Mouse (Mus musculus) brown adipose tissue, adult 24 weeks (tissue): ENCODE results near the gene Acan. TPM values are rescaled to one million over a fixed set of nuclear protein-coding genes. Genes with fewer than 3 reads are reported as not detected.

ENCODE experiments used
- H3K27ac ChIP-seq: fragments of 200-500 bp; replicated peaks from 2 replicates; pipeline ENCODE4 v1.5.1; 2012; ENCODE audit warnings: low read depth, mild to moderate bottlenecking, low read length
- H3K4me1 ChIP-seq: fragments of 200-500 bp; 2 replicates; pipeline ENCODE4 v1.6.1; 2012; ENCODE audit warnings: low read length, mixed read lengths; ENCODE audit not compliant: control insufficient read depth, insufficient read depth, insufficient read length
- H3K4me3 ChIP-seq: fragments of 200-500 bp; 2 replicates; pipeline ENCODE4 v1.5.1; 2012; ENCODE audit warnings: low read depth, mild to moderate bottlenecking, low read length, moderate library complexity; ENCODE audit not compliant: insufficient read depth
- polyA plus RNA-seq: library from polyadenylated mRNA; stranded (reverse); fragments of >200 nt; gene quantifications from 2 replicates; pipeline ENCODE4 v1.2.4, GENCODE M21; 2012; ENCODE audit not compliant: missing spikeins, insufficient read depth, insufficient read length

The Acan gene
- polyA plus RNA-seq, 1 experiment, result not detected

DNA sequence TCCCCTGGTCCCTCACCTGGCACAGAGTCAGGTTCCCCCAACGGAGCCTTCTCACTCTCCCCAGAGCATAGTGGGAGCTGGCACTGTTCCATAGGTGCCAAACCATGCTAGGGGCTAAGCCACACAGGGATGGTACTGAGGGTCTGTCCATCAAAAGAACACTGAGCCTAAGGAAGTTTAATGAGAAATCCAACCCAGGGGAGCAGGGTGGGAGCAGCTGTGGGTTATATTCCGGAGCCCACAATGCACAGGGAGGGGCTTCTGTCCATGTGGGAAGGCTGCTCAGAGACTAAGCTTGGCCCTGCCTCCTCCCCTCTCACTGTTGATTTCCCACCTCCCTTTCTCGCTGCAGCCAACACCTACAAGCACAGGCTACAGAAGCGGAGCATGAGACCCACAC is 60.6 kb downstream of the Acan start:
- Histone ChIP-seq H3K4me1 (no peaks in the 10 kb centered on the region; the same call in 1 of the 2 replicates), H3K27ac (no peak overlapping the region), H3K4me3 (no peak overlapping the region)

DNA sequence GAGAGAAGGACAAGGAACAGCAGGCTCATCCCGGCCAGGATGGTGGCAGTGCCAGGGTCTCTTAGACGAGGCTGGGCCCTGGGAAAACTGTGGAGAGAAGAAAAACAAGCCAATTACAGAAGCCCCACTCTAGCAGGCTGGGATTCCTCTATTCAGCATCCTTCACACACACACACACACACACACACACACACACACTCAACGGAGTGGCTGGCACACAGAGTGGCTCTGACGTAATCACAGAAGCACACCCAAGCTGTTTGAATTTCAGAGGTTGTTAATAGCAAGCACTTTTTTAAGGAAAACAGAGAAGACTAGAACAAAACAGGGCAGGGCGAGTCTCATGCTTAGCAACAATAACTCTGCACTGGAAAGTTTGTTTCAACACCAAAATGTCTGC is 70.2 kb downstream of the Acan start:
- no peak overlapping the region for H3K4me3 ChIP-seq
- no peaks in the 10 kb centered on the region for H3K4me1 ChIP-seq
- H3K27ac ChIP-seq, result no peak overlapping the region

DNA sequence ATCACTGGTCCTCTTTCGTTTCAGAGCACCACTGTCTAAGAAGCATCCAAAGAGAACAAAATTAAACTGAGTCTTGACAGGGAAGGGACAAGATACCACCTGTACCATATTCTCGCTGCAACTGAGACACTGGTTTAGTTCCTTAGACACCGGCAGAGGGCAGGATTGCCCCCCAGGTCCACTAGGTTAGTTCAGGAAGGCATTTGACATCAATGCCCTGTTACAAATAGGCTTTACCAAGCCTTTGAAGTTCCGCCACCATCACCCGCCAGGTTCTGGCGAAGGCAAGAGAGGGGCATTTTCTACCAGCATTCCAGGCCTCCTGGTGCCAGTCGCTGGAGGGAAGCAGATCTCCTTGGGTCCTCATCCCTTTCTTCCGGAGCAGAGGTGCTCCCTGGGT is 76.6 kb downstream of the Acan start:
- H3K4me3 ChIP-seq, result no peak overlapping the region
- no peak overlapping the region for H3K27ac ChIP-seq
- peaks cover 4% of the 10 kb centered on the region for H3K4me1 ChIP-seq

DNA sequence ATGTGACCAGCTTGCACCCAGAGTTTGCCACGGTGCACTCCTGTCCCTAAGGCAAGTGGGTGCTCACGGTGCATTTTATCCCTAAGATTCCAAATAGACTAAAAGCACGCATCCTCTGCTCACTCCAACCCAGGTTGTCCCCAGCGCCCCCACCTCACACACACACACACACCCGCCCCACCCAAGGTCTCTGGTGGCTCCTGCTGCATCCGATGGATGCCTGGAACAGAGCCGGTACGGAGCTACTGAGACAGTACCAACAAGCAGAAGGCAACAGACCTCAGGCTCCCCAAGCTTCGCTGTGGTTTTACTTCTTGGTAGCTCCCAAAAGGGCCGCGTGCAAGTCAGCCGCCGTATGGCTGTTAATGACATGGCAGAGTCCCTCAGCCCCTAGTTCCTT is 77.1 kb downstream of the Acan start:
- no peak overlapping the region for H3K4me3 ChIP-seq
- no peak overlapping the region for H3K27ac ChIP-seq

DNA sequence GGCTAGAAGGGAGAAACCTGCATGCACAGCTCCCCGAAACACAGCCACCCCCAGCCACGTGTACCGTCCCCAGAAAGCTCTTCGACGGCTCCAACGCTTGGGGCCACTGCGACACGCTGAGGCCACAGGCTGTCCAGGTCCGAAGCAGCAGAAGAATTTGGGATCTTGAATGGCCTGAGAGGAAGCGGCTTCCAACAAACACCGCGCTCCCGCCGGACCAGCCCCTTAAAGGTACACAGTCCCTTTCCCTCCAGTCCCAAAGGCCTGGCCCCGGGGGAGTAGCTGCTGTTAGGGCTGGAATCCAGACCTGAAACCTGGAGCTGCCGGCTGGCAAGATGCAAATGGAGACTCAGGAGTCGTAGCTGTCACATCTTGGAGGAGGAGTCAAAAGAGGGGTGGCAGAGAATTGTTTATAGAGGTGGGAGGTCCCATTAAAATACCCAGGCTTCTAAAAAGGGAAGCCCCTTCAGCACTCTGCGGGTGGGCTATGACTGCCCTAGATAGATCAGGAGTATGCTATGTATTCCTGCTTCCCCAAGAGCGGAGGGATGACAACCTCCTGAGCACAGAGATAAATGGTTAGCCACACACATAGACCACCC is 77.7 kb downstream of the Acan start, which contains the start of gene Hapln3:
TSS of gene Hapln3 (minus strand) at position 176 of the 602 bp plus-strand sequence.
- H3K4me3 ChIP-seq, result peak within 1 kb of the TSS; percentile 7; the same call in 1 of the 2 replicates
- peaks cover 4% of the 10 kb centered on the region for H3K4me1 ChIP-seq
- no peak within 1 kb of the TSS for H3K27ac ChIP-seq

More for the DNA sequence above, 77.1 kb downstream of the Acan start:
- peaks cover 4% of the 10 kb centered on the region for H3K4me1 ChIP-seq

DNA sequence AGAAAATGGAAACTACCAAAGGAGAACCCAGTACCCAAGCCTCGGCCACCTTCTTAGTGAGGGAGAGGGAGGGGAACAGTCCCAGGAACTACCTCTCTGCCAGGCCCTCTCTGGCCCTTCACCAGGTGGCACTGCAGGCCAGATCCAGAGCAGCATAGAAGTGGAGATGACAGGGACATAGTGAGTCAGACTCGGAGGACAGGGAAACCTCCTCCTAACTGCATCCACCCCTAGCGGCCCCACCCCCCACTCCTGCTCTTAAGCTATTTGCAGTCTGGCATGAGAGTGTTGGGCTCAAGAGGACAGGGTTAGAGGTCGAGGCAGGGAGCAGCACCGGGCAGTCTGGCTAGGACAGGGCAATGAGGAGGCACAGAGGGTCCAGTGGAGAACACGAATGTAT is 80.1 kb downstream of the Acan start:
- H3K4me3 ChIP-seq, result no peak overlapping the region
- peaks cover 4% of the 10 kb centered on the region for H3K4me1 ChIP-seq
- no peak overlapping the region for H3K27ac ChIP-seq

DNA sequence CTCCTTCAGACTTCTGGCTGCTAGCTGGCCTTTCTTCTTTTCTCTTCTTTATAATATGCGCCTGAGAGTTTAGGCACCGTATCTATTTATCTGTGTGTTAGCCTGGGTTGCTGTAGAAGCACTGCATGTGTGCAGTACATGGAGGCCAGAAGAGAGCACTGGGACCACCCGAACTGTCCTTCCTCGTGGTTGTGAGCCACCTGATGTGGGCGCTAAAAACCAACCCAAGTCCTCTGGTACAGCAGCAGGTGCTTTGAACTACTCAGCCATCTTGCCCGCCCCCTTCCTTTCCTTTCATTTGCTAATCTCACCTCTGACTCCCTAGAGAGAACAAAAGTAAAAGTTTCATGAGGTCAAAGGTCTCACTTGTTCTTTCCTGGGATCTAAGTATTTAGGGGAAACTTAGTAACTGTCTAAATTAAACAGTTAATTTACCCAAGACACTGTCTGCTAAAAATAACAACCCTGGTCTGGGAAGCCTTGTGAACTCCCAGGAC is 86.1 kb downstream of the Acan start:
- no peak overlapping the region for H3K4me3 ChIP-seq
- H3K4me1 ChIP-seq, result no peaks in the 10 kb centered on the region
- 0 out of 2 replicates have a peak overlapping the region, but pooled peaks have one; percentile 48 for H3K27ac ChIP-seq

DNA sequence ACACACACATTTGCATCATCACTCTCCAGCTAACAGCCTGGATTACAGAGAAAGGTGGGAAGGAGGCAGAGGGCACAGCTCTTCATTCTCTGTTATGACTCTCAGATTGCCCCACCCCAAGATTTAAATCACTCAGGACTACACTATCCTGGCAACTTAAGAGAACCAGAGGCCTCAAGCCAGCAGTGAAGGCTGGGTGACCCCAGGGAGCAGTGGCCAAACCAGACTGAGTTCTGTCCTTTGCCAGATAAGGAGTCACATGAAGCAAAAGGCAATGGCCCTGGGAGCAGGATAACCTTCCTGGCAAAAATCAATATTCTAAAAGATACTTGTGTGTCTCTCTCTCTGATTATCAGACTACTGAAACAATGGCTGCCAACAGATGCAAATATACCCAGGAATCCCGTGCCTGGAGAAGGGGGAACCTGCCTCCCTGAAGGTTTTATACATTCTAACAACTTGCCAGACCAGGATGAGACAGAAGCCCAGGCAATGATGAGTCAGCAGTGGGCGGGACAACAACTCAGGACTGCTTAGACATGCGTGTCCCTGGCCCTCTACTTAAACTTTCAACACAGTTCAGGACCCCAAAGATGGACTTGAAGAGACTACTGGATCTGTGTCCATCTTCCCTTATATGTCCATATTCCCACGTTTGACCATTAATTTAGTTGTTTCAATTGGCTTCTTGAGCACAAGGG is 86.8 kb downstream of the Acan start:
- H3K27ac ChIP-seq, result 0 out of 2 replicates have a peak overlapping the region, but pooled peaks have one; percentile 48

DNA sequence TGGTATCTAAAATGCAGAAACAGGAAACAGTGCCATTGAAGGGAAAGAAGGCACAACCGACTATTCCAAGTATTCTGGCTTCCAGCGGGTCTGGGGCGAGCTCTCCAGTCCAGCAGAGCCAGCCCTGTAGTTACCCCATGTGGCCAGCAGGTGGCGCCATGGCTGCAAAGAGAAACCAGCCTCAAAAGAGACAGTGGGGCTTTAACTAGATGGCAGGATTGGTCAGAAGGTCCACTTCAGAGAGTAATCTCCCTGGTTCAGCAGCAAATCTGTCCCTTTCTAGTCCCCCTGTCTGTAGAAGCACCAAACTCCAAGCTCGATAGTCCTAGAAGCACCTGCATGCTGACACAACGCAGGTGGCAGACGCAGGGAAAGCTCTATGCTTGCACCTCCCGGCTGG is 87.6 kb downstream of the Acan start:
- no peak overlapping the region for H3K27ac ChIP-seq
- H3K4me1 ChIP-seq, result no peaks in the 10 kb centered on the region
- H3K4me3 ChIP-seq, result no peak overlapping the region

More for the DNA sequence above, 86.8 kb downstream of the Acan start:
- Histone ChIP-seq H3K4me1 (no peaks in the 10 kb centered on the region), H3K4me3 (no peak overlapping the region)

DNA sequence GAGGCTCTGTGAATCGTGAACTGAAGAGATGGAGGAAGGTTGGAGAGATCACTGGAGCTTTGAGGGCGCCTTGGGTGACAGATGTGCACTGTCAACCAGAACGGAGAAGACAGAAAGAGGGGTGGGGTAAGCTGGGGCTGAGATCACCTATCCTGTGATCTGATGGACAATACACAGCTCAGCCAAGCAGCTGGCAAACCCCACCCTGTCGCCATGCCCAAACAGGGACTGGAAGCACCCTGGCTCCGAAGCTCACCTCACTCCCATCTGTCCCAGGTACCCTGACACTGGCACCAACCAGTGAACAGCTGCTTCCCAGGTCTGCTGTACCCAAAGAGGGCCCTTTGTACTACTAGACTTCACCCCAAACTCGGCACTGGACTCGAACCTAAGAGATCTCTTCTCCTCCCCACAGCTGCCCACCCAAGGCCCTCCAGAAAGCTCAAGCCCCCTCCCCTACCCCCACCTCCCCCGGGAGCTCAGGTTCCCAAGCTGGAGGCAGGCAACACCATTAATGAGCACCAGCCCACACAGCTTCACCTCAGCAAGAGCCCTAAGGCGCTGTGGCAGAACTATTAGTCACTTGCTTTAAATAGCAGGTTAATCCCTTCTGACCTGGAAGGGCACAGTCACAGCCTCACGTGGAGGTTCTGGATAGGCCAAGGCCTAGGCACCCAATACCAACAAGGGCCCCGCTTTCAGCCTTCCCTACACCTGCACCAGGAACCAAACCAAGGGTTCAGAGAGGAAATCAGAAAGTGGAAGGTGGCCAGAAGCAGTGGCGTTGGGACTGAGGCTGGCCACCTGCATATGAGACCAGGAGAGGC is 93.9 kb downstream of the Acan start:
- Histone ChIP-seq H3K4me3 (peak overlapping the region; percentile 21), H3K27ac (no peak overlapping the region), H3K4me1 (0 out of 2 replicates have a peak, but pooled peaks cover 2% of the 10 kb centered on the region)

DNA sequence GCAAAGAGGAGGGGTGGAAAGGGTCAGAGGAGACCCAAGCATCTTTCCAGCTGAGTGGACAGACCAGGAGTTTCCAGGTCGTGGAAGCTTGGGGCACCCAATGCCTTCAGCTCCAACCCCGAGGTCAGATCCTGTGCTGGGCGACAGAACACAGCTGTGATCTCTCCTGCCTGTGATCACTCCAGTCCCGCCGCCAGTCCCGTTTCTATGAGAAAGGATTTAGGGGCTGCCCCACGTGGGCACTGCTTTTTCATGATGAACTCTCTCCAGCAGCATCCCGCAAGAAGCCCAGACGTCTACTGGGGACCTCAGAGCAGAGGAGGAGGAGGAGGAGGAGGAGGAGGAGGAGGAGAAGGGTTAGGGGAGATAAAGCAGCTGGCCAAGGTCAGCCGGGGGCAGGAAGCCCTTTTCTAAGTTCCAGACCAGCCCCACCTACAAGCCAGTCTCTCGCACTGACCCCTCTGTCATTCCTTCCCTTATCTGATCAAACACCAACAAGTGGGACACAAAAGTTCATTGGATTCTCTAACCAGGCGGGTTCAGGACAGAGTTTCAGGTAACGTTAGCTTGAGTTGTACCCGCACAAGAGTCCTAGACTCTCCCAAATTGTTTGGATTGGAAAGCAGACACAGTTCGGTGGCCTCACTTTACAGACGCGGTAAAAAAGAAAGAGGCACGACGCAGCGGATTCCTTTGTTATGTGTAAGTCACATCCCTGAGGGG is 94.8 kb downstream of the Acan start:
- H3K4me3 ChIP-seq, result peak overlapping the region; percentile 91
- H3K27ac ChIP-seq, result no peak overlapping the region
- 0 out of 2 replicates have a peak, but pooled peaks cover 2% of the 10 kb centered on the region for H3K4me1 ChIP-seq

DNA sequence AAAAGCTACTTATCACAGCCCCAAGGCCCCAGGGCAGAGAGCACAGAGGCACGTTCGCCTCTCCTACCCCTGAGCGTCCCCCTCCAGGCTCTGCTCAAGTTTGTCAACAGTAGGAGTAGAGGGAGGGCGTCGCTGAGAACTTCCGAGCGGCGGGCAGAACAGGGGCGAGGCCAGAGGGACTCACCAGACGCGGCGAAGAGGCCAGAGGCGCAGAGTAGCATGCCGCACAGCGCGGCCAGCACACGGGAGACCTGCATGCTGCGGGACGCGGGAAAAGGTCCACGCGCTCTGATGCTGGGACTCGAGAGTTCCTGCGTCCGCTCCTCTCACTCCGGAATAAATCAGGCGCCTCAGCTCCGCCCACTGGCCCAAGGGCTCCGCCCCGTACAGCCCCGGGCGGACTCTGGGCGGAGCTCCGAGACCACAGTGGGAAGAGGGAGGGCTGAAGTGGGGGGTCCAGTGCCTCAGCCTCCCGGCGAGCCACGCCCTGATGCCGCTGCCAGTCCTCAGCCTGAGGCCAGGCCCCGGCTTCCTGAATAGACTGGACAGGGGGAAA is 95.5 kb downstream of the Acan start, which contains the start of gene Mfge8:
TSS of gene Mfge8 (minus strand) at position 350 of the 556 bp plus-strand sequence.
- H3K27ac ChIP-seq, result peak within 1 kb of the TSS; percentile 60

DNA sequence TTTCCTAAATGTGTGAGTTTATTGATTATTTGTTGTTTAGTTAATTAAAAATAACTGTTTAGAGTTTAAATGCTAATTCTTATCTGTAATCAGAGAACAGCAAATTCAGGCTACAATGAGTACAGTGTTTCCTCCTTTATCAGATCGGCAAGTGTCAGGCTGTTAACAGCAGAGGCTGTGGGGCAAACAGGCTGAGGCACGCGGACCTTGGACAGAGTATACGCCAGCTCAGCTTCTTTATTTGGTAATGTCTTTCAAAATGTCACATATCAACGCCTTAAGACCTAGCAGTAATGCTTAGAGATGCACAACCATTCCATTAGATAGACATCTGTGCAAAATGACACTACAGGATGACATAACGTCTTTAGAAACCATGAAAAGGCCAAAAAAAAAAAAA is 96.2 kb downstream of the Acan start:
- Histone ChIP-seq H3K4me1 (0 out of 2 replicates have a peak, but pooled peaks cover 2% of the 10 kb centered on the region), H3K27ac (no peak overlapping the region), H3K4me3 (no peak overlapping the region)

More for the DNA sequence above, 95.5 kb downstream of the Acan start, which contains the start of gene Mfge8:
- Histone ChIP-seq H3K4me3 (peak within 1 kb of the TSS; percentile 91), H3K4me1 (0 out of 2 replicates have a peak, but pooled peaks cover 2% of the 10 kb centered on the region)

DNA sequence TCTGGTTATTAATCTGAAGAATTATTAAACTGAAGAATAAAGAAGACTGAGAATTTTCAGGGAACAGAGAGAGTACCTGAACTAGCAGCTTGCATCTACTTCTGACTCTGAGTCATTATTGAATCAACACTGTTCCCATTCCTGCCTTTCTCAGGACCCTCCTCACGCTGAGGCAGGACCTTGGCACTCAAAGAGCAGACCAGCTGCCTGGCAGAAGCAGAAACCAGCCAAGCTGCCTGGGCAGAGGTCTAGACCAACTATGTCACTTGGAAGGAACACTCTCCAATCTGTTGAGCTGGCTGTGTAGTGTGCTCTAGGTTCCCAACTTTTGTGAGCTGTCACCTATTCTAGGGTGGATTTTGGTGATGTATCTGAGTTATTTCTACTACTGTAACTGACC is 106.1 kb downstream of the Acan start:
- Histone ChIP-seq H3K4me3 (no peak overlapping the region), H3K4me1 (no peaks in the 10 kb centered on the region), H3K27ac (no peak overlapping the region)
